Mouse (Mus musculus) brain, embryonic 18.5 days (tissue): ENCODE results near the gene Tjp1.

ENCODE experiments used
- DNase-seq: peaks from one replicate; pipeline ENCODE4 v3.0.0-alpha.2; 2012; ENCODE audit warnings: low read depth, low spot score

Tjp1 gene

GRCm38 (mm10) chr7:65436921-65437320 is 90.7 kb downstream of the Tjp1 start:
- DNase-seq, result no peak

- DNase-seq, result no peak
Observed at GRCm38 (mm10) chr7:65431018-65431695, 96.4 kb downstream of the Tjp1 start.

- no peak for DNase-seq
Observed at GRCm38 (mm10) chr7:65430401-65430800, 97.2 kb downstream of the Tjp1 start.

- DNase-seq, result no peak
Observed at GRCm38 (mm10) chr7:65424519-65424918, 103.1 kb downstream of the Tjp1 start.

GRCm38 (mm10) chr7:65422456-65422855 is 105.1 kb downstream of the Tjp1 start:
- no peak for DNase-seq

GRCm38 (mm10) chr7:65421451-65421850 is 106.1 kb downstream of the Tjp1 start:
- no peak for DNase-seq

- no peak for DNase-seq
Observed at GRCm38 (mm10) chr7:65419926-65420325, 107.7 kb downstream of the Tjp1 start.

- DNase-seq, result no peak
Observed at GRCm38 (mm10) chr7:65419012-65419411, 108.6 kb downstream of the Tjp1 start.

- no peak for DNase-seq
Observed at GRCm38 (mm10) chr7:65418366-65418911, 109.1 kb downstream of the Tjp1 start.

GRCm38 (mm10) chr7:65417231-65418100 is 110.1 kb downstream of the Tjp1 start:
- DNase-seq, result no peak

GRCm38 (mm10) chr7:65416506-65416905 is 111.1 kb downstream of the Tjp1 start:
- DNase-seq, result no peak

- no peak for DNase-seq
Observed at GRCm38 (mm10) chr7:65413946-65414945, 113.3 kb downstream of the Tjp1 start.

- no peak for DNase-seq
Observed at GRCm38 (mm10) chr7:65410668-65411067, 116.9 kb downstream of the Tjp1 start.

- no peak for DNase-seq
Observed at GRCm38 (mm10) chr7:65406427-65406826, 121.2 kb downstream of the Tjp1 start.

- DNase-seq, result no peak
Observed at GRCm38 (mm10) chr7:65402516-65402915, 125.1 kb downstream of the Tjp1 start.

- DNase-seq, result no peak
Observed at GRCm38 (mm10) chr7:65401622-65402021, 126.0 kb downstream of the Tjp1 start.

GRCm38 (mm10) chr7:65395891-65396290 is 131.7 kb downstream of the Tjp1 start:
- DNase-seq, result no peak

- no peak for DNase-seq
Observed at GRCm38 (mm10) chr7:65395166-65395565, 132.4 kb downstream of the Tjp1 start.

- DNase-seq, result no peak
Observed at GRCm38 (mm10) chr7:65394672-65395071, 132.9 kb downstream of the Tjp1 start.

GRCm38 (mm10) chr7:65393704-65394452 is 133.7 kb downstream of the Tjp1 start:
- no peak for DNase-seq

- DNase-seq, result no peak
Observed at GRCm38 (mm10) chr7:65392986-65393385, 134.6 kb downstream of the Tjp1 start.
